Mouse (Mus musculus) hindbrain, embryonic 15.5 days (tissue): Measurements from ENCODE around the gene Aqp6. TPM values are rescaled to one million over a fixed set of nuclear protein-coding genes. Genes with fewer than 3 reads are reported as not detected.

Experiments
- ATAC-seq: fragments of 200-750 bp; cut with Nextera tagmentation; 2 replicates; pipeline ENCODE4 v1.8.0; 2017; ENCODE audit warnings: low read depth, moderate number of reproducible peaks, moderate TSS enrichment; ENCODE audit not compliant: low FRiP score
- H3K27ac ChIP-seq: fragments of 300-500 bp; sonication (generic); replicated peaks from 2 replicates; pipeline ENCODE4 v1.5.1; 2015; ENCODE audit warnings: mild to moderate bottlenecking, inconsistent platforms
- H3K27me3 ChIP-seq: fragments of 300-500 bp; sonication (generic); 2 replicates; pipeline ENCODE4 v1.6.1; 2015; ENCODE audit warnings: control low read depth, inconsistent platforms
- H3K36me3 ChIP-seq: fragments of 300-500 bp; sonication (generic); 2 replicates; pipeline ENCODE4 v1.6.1; 2015; ENCODE audit warnings: control low read depth, inconsistent platforms
- H3K4me1 ChIP-seq: fragments of 300-500 bp; sonication (generic); replicated peaks from 2 replicates; pipeline ENCODE4 v1.6.1; 2015; ENCODE audit warnings: control low read depth, inconsistent platforms
- H3K4me2 ChIP-seq: fragments of 300-500 bp; sonication (generic); 2 replicates; pipeline ENCODE4 v1.6.1; 2015; ENCODE audit warnings: moderate library complexity, mild to moderate bottlenecking, inconsistent platforms
- H3K4me3 ChIP-seq: fragments of 300-500 bp; sonication (generic); 2 replicates; pipeline ENCODE4 v1.5.1; 2015; ENCODE audit warnings: mild to moderate bottlenecking, inconsistent platforms
- H3K9ac ChIP-seq: fragments of 300-500 bp; sonication (generic); 2 replicates; pipeline ENCODE4 v1.6.1; 2015; ENCODE audit warnings: inconsistent platforms
- H3K9me3 ChIP-seq: fragments of 300-500 bp; sonication (generic); 2 replicates; pipeline ENCODE4 v1.6.1; 2016; ENCODE audit warnings: control low read depth, inconsistent platforms
- WGBS: fragments of 180-500 bp; shearing (Covaris S2); methylation state at CpG from one replicate; pipeline ENCODE4 v1.1.7; 2015; 5-methylcytosine and 5-hydroxymethylcytosine counted together
- polyA plus RNA-seq: library from polyadenylated mRNA; unstranded; fragments of >200 nt; fragmentation: Nextera tagmentation; extraction: Ambion mirVana; gene quantifications from 2 replicates; pipeline ENCODE4 v1.2.1, GENCODE M21; 2015

Aqp6 gene
- polyA plus RNA-seq, 1 experiment from 2014 or later: 0.78 TPM

DNA sequence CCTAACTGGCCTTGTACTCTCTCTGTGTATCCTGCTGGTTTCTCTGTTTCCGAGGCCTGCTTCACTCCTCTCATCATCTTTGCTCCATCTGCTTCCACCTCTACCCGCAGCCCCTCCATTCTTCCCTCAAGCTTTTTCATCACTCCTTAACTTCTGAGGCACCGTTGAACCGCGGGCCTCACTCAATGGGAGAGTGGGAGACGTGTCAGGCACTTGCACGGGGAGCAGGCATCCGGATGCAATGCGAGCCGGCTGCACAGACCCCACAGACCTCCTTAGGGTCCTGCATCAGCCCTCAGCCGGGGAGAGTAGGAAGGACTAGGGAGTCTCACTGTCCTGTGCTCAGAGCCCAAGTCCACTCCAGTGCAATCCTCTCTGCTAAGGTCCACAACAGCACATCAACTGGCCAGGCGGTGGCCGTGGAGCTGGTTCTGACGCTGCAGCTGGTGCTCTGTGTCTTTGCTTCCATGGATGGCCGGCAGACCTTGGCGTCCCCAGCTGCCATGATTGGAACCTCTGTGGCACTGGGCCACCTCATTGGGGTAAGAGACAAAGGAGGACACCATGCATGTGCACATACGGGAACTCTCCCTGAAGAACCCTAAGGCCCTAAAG is 1.1 kb downstream of the Aqp6 start:
- no peak for ATAC-seq
- no peak overlapping the region for H3K4me3 ChIP-seq
- H3K9me3 ChIP-seq: no peaks in the 10 kb centered on the region
- H3K36me3 ChIP-seq: no peaks in the 10 kb centered on the region
- no peak overlapping the region for H3K9ac ChIP-seq
- H3K4me2 ChIP-seq: no peak overlapping the region
- no peaks in the 10 kb centered on the region for H3K27me3 ChIP-seq
- WGBS: 61% methylated on average over 17 of the region's 17 CpGs
- peaks cover 48% of the 10 kb centered on the region for H3K4me1 ChIP-seq
- peak overlapping the region; percentile 61 for H3K27ac ChIP-seq

DNA sequence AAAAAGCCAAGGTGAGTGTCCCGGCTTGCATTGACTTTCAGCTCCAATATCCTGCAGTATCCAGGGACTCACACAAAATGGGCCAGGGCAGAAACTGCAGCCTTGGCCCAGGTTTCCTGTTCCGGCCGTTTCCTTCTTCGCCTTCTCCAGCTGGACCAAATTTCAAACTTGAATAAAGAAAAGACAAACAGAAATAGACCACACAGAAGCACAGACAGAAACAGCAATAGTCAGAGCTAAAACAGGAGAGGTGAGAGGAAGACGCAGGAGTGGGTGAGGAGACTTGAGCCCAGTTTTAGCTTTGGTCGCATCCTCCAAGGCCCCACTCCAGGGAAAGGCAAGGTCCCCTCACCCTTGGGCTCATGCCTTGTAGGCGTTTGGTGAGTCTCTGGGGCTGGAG is 2.0 kb downstream of the Aqp6 start:
- ATAC-seq: no peak
- peaks cover 57% of the 10 kb centered on the region for H3K4me1 ChIP-seq
- WGBS: 89% methylated on average over 7 of the region's 7 CpGs
- no peaks in the 10 kb centered on the region for H3K36me3 ChIP-seq
- no peaks in the 10 kb centered on the region for H3K27me3 ChIP-seq
- no peak overlapping the region for H3K4me3 ChIP-seq
- H3K4me2 ChIP-seq: no peak overlapping the region
- H3K27ac ChIP-seq: no peak overlapping the region
- no peak overlapping the region for H3K9ac ChIP-seq
- H3K9me3 ChIP-seq: no peaks in the 10 kb centered on the region

DNA sequence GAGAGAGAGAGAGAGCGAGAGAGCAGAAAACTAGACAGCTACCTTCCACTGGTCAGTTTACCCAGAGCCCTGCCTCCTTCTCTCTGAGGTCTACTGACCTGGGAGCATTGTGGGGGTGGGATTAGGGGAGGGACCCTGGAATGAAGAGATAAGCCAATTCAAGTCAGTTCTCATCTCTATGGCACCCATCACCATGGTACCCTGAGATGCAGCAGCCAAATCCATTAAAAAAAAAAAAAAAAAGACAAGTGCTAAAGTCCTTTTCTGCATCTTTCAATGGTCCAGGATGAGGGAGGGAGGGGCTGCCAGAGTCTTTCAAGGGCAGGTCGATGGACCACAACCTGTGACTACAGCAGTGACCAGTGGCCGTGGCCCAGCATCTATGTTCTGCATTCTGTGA is 4.4 kb downstream of the Aqp6 start:
- Histone ChIP-seq H3K36me3 (no peaks in the 10 kb centered on the region), H3K9ac (no peak overlapping the region), H3K27ac (no peak overlapping the region), H3K4me3 (no peak overlapping the region), H3K4me2 (no peak overlapping the region), H3K27me3 (no peaks in the 10 kb centered on the region), H3K4me1 (peaks cover 53% of the 10 kb centered on the region), H3K9me3 (no peaks in the 10 kb centered on the region)
- WGBS: 62% methylated on average over 3 of the region's 3 CpGs
- no peak for ATAC-seq

DNA sequence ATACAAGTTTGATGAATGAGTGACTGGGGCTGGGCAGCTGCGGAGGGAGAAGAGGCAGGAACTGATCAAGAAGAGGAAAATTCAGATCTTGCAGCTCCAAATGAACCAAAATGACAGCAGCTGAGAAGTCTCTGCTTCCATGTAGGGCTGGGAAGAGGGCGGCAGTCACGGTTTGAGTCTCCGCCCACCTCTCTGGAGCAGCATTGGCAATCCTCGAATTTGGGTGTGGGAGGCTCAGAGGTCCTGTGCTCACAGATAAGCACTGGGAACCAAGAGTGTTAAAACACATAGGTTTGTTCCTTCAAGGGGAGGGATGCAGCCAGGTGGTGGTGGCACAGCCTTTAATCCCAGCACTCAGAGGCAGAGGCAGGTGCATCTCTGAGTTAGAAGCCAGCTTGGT is 5.3 kb downstream of the Aqp6 start:
- no peak overlapping the region for H3K4me3 ChIP-seq
- no peaks in the 10 kb centered on the region for H3K36me3 ChIP-seq
- no peaks in the 10 kb centered on the region for H3K27me3 ChIP-seq
- H3K9ac ChIP-seq: no peak overlapping the region
- H3K27ac ChIP-seq: 0 out of 2 replicates have a peak overlapping the region, but pooled peaks have one; percentile 4
- H3K4me1 ChIP-seq: peaks cover 51% of the 10 kb centered on the region
- H3K4me2 ChIP-seq: no peak overlapping the region
- H3K9me3 ChIP-seq: no peaks in the 10 kb centered on the region
- WGBS: 26% methylated on average over 5 of the region's 5 CpGs
- no peak for ATAC-seq

DNA sequence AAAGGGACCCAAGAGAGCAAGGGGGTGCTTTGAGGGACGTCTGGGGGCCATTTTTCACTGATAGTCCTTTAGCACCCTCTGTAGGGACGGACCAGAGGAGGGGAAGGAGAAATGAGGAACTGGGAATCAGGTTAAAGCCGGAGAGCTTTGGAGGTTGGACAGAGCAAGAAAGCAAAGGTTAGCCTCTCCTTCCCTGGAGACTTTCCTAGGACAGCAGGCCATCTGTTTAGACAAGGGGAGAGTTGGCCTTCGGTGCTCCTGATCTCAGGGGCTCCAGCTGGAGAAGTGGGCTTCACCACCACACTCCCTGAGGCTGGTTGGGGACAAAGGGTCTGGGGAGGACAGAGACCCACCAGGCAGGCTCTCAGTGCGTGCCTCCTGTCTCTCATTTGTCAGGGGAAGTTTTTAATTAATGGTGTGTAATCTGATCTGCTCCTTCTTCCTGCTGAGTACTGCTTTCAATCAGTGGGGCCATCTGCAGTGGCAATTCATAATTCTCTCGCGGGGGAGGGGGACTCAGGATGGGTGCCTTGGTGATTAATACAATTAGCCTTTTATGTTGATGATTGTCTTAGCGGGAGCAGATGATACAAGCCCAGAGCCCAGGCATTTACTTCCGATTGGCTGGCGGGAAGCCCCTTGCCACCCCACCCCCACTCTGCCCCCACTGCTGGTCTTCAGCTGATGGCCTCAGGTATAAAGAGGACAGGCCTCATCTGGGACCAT is 6.4 kb downstream of the Aqp6 start:
- Histone ChIP-seq H3K27me3 (no peaks in the 10 kb centered on the region), H3K4me1 (peaks cover 46% of the 10 kb centered on the region), H3K4me3 (no peak overlapping the region), H3K9ac (no peak overlapping the region), H3K36me3 (no peaks in the 10 kb centered on the region), H3K9me3 (no peaks in the 10 kb centered on the region), H3K27ac (peak overlapping the region; percentile 12), H3K4me2 (no peak overlapping the region)
- 0 out of 2 replicates have a peak, but pooled peaks have one; percentile 39 for ATAC-seq
- 13% methylated on average over 10 of the region's 10 CpGs for WGBS

DNA sequence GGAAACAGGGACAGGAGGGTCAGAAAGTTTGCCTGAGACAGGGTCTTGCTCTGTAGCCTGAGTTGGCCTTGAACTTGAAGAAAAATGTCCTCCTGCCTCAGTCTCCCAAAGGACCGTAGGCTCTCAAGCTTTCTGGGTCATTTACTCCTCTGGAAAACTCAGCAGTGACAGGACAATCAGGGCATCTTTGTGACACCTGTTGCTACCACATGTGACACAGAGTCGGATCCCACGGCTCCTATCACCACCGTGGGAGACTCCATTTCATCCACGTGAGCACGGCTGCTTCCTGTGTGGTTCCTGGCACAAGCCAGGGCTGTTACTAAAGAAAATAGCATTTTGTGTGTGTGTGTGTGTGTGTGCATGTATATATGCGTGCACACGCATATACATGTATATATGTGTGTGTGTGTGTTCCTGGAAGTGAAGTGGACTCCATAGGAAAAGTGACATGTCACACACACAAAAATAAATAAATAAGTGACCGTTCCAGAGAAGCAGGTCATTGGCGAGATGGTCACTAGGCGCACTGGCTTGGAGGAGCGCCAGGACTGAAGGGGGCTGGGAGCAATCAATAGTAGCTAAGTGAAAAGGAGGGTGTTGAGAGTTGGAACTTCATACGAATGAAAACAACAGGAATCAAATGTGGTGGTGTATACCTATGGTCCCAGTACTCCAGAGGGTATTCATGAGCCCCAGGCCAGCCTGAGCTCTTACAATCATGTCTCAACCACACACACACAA is 7.4 kb downstream of the Aqp6 start:
- Histone ChIP-seq H3K4me1 (peaks cover 43% of the 10 kb centered on the region), H3K36me3 (no peaks in the 10 kb centered on the region), H3K9me3 (no peaks in the 10 kb centered on the region), H3K27ac (no peak overlapping the region), H3K9ac (no peak overlapping the region), H3K27me3 (no peaks in the 10 kb centered on the region), H3K4me2 (no peak overlapping the region), H3K4me3 (no peak overlapping the region)
- ATAC-seq: no peak
- WGBS: 65% methylated on average over 13 of the region's 13 CpGs

DNA sequence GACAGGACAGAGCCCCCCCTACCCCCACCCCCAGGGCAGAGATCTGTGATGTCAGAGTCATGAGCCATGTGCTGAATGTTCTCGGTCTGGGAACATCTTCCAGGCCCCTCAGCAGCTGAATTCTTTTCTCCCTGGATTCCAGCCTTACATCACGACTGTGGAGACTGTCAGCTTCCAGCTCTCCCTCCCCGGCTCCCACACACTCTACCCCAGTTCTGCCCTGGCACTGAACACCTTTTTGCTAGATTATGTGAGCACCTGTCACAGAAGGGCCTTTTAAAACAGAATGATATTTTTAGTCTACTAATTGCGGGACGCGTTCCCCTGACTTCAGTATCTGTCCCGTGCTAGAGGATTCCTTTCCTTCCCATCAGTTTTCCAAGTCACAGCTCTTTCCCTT is 10.4 kb downstream of the Aqp6 start:
- no peak overlapping the region for H3K27ac ChIP-seq
- no peaks in the 10 kb centered on the region for H3K9me3 ChIP-seq
- WGBS: 60% methylated on average over 7 of the region's 7 CpGs
- no peaks in the 10 kb centered on the region for H3K36me3 ChIP-seq
- H3K9ac ChIP-seq: no peak overlapping the region
- no peaks in the 10 kb centered on the region for H3K27me3 ChIP-seq
- H3K4me3 ChIP-seq: no peak overlapping the region
- peaks cover 54% of the 10 kb centered on the region for H3K4me1 ChIP-seq
- no peak for ATAC-seq
- no peak overlapping the region for H3K4me2 ChIP-seq

DNA sequence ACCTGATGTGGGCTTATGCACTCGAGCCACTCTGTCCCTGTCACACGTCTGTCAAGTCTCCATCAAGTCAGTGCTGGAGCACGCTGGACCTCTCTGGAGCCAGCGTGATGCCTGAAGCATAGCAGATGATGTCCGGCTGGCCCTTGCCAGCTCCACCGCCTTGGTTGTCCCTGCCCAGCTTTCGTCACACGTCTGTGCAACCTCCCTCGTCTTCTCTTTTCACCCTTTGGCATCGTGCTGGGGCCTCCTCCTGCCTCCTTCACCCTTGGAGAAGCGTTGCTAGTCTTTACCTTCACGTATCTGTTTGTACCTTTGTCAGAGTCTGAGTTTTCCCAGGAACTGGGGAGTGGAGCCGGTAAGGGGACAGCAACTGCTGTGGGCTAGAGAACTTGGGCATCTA is 13.1 kb downstream of the Aqp6 start:
- no peak overlapping the region for H3K27ac ChIP-seq
- no peak overlapping the region for H3K4me2 ChIP-seq
- no peak overlapping the region for H3K4me3 ChIP-seq
- H3K36me3 ChIP-seq: no peaks in the 10 kb centered on the region
- peaks cover 29% of the 10 kb centered on the region for H3K4me1 ChIP-seq
- WGBS: 79% methylated on average over 13 of the region's 13 CpGs
- no peak for ATAC-seq
- H3K27me3 ChIP-seq: no peaks in the 10 kb centered on the region
- H3K9ac ChIP-seq: no peak overlapping the region
- H3K9me3 ChIP-seq: no peaks in the 10 kb centered on the region

DNA sequence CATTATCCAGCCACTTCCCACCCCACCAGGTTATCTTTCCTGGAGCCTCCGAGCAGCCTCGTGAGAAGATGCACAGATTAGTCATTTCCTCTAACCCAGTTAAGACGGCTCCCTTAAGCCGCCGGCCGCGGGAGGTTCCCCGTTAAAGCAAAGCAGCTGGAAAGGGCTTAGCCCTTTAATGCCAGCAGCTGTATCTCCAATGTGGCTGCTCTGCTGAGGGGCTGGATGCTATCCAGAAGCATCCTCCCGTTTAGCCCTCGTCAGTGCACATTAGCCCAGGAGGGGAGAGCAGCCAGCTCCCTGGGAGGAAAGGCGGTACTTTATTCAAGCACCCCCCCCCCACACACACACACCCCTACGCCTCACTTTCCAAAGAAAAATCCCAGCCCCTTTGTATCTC is 13.6 kb downstream of the Aqp6 start:
- peak overlapping the region; percentile 18; the same call in 1 of the 2 replicates for H3K4me2 ChIP-seq
- H3K9ac ChIP-seq: no peak overlapping the region
- H3K27me3 ChIP-seq: no peaks in the 10 kb centered on the region
- H3K4me1 ChIP-seq: peaks cover 28% of the 10 kb centered on the region
- no peaks in the 10 kb centered on the region for H3K9me3 ChIP-seq
- H3K36me3 ChIP-seq: no peaks in the 10 kb centered on the region
- no peak overlapping the region for H3K4me3 ChIP-seq
- ATAC-seq: 0 out of 2 replicates have a peak, but pooled peaks have one; percentile 45
- H3K27ac ChIP-seq: no peak overlapping the region; the same call in 1 of the 2 replicates
- 8% methylated on average over 12 of the region's 12 CpGs for WGBS

DNA sequence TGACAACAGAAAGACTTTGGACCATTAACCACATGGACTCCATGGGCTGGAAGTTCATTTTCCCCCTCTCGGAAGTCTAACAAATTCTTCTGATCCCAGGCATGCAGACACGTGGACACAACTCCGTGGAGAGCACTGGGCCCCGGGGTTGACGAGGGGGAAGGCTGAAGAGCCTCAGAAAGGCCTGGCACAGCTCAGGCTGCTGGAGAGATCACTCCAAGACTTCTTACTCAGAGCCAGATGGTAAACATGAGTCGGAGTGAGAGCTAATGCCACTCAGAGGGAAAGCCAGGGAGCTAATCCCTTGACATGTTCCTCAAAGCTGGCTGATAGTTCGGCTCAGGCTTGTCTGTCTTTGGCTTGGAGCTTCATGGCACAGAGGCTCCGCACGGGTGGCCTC is 14.0 kb downstream of the Aqp6 start:
- no peak for ATAC-seq
- Histone ChIP-seq H3K36me3 (no peaks in the 10 kb centered on the region), H3K9me3 (no peaks in the 10 kb centered on the region), H3K27ac (no peak overlapping the region), H3K4me1 (peaks cover 28% of the 10 kb centered on the region), H3K4me3 (no peak overlapping the region), H3K27me3 (no peaks in the 10 kb centered on the region), H3K4me2 (no peak overlapping the region), H3K9ac (no peak overlapping the region)
- WGBS: 53% methylated on average over 9 of the region's 9 CpGs

DNA sequence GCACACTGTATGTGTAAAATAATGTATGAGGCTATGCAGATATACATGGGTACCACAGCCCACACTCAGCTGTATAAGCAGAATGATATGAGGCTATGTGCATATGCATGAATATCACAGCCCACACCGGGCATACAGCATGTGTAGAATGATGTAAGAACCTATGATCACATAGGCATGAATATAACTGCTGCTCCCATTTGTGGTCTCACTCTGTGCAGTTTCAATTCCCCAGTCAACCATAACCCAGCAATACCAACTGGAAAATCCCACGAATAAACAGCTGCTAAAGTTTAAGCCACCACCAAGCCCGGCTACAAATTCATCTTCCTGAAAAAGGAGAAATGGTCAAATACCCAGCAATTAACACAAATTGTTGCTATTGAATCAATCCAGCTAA is 17.4 kb downstream of the Aqp6 start:
- no peak overlapping the region for H3K27ac ChIP-seq
- H3K9ac ChIP-seq: no peak overlapping the region
- 85% methylated on average over 3 of the region's 3 CpGs for WGBS
- H3K4me1 ChIP-seq: peaks cover 19% of the 10 kb centered on the region
- H3K36me3 ChIP-seq: peaks cover 3% of the 10 kb centered on the region
- no peaks in the 10 kb centered on the region for H3K9me3 ChIP-seq
- no peak overlapping the region for H3K4me2 ChIP-seq
- no peak overlapping the region for H3K4me3 ChIP-seq
- ATAC-seq: no peak
- no peaks in the 10 kb centered on the region for H3K27me3 ChIP-seq

DNA sequence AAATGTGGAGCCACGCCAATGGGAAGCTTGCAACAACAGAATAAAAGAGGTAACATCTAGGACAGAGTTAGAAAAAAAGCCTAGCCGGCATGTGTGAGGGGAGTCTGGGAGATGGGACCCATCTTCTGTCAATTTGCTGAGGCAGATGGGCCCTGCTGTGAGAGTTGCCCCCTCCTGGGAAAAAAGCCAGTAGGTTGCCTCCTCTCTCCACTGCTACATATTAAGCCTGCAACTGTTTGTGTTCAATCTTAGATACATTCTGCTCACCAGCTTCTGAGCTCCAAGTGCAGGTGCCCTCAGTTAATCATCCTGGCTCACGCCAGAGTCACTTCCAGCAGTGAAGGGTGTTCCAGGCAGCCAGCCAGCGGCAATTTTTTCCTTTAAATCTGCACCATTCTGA is 18.6 kb downstream of the Aqp6 start:
- H3K27me3 ChIP-seq: no peaks in the 10 kb centered on the region
- no peak overlapping the region for H3K9ac ChIP-seq
- ATAC-seq: no peak
- 51% methylated on average over 4 of the region's 4 CpGs for WGBS
- H3K9me3 ChIP-seq: no peaks in the 10 kb centered on the region
- H3K4me1 ChIP-seq: peaks cover 8% of the 10 kb centered on the region
- H3K27ac ChIP-seq: 0 out of 2 replicates have a peak overlapping the region, but pooled peaks have one; percentile 32
- H3K4me3 ChIP-seq: no peak overlapping the region
- H3K4me2 ChIP-seq: no peak overlapping the region
- peaks cover 8% of the 10 kb centered on the region for H3K36me3 ChIP-seq
